Mouse (Mus musculus): ENCODE measurements at regions not wholly inside any gene's neighbourhood (a gene's known extent, or its start where the extent isn't known, plus 50 kb on each side); places are given as distances from the start of the nearest gene placed in this dataset.

DNA sequence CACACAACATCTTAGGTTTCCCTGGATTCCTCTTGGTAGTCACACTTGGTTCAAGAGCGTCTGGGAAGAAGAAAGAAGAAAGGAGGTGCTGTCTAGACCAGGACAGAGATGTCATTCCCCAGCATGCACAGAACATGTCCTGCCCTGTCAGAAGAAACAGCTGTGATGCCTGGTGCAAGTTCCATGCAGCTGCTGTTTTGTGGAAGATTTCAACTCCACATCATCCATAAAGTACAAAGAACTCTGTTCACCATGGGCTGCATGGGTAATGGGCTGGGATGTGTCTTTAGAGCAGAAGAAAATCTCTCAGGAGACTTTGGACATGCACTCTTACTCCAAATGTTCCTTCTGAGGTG is 262.8 kb downstream of the Gm11361 start:
- DNase-seq (ENCODE audit: low spot score): no peak

DNA sequence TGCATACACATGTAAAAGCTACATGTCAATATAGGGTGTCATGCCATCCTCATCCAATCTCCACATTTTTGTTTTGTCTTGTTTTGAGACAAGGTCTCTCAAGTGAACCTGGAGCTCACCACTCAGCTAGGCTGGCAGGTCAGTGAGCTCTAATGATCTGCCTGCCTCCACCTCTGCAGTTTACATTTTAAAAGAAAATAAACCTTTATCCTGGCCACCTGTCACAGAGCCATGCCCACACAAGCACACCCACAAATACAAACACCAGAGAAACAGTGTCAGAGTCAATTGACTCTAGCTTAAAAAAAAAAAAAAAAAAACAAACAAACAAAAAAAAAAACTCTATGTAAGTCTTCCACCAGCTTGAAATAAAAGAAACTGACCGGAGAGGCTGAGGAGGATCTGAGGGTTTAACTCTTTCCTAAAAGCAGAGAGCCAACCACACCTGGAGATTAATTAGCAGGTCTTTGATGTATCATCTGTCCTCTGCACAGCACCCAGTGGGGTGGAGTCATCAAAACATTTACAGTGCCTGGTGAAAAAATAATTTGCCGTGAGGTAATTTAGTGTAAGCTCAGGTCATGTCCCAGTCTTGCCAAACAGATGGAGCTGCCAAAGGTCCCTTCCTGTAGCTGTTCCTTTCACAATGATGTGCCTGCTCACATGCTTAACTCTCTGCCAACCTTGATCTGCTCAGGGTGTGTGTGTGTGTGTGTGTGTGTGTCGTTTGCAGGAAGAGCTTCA is 262.2 kb downstream of the Gm11361 start:
- no peak for DNase-seq (ENCODE audit: low spot score)

DNA sequence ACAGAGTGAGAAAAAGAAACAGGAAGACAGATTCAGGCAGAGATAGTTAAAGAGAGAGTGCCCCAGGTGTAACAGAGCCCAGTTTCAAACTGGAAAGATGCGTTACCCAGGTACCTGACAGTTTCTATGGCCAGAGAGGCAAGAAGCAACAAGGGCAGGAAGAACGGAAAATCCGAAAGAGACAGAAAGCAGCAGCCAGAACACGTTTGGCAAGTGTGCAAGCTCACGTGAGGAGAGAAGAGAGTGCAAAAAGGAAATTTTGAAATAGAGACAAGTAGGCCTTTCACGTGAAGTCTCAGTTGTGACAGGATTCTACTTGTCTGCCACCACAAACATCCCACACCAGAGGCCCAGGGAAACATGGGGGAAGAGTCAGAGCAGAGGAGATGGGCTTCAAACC is 259.8 kb downstream of the Gm11361 start:
- no peak for DNase-seq (ENCODE audit: low spot score)

DNA sequence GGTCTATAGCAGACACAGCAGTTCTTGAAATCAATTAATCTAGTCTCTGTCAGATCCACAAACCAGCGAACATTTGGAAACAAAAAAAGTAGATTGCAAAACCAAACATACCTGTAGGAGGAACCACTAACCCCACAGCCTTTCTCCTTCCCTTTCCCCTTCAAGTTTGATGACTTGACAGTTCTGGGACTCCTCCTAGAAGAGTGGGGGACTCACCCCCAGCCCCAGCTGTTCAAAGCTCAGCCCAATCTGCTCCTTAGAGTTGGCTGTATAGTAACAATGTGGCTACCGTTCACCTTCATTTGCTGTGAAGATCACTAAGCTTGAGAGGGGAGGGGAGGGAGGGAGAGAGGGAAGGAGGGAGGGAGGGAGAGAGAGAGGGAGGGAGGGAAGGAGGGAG is 259.3 kb downstream of the Gm11361 start:
- DNase-seq (ENCODE audit: low spot score): no peak

DNA sequence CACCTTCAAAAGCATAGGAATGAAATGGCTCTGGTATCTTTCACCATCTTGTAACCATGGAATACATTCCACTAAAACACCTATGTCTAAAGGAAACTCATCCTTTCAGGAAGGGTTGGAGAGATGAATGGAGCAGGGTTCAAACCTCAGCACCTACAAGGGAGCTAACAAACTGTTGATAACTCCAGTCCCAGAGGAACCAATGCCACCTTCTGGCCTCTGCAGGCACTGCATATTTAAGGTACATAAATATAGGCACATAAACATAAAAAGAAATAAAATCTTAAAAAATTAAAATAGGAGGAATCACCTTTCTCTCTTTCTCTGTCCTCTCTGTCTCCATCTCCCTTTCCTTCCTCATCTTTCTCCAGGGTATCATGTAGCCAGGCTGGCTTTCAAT is 256.9 kb downstream of the Gm11361 start:
- DNase-seq (ENCODE audit: low spot score): no peak

DNA sequence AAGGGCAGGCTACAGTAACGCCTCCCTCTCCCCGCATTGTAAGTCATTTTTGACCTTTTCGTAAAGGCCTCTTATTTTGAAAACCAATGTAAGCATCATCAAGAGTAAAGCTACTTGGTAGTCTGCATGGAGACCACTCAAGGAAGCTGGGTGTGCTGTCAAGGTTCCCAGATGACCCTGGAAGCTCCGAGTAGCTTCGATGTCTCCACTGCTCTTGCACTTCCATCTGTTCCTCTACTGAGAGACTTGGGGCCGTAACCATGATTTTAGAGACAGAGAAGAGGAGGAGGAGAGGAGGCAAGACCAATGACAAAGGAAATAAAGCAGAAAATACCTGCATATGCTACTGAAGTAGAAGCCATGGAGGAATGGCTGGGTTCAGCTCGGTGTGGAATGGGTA is 256.0 kb downstream of the Gm11361 start:
- DNase-seq (ENCODE audit: low spot score): no peak

DNA sequence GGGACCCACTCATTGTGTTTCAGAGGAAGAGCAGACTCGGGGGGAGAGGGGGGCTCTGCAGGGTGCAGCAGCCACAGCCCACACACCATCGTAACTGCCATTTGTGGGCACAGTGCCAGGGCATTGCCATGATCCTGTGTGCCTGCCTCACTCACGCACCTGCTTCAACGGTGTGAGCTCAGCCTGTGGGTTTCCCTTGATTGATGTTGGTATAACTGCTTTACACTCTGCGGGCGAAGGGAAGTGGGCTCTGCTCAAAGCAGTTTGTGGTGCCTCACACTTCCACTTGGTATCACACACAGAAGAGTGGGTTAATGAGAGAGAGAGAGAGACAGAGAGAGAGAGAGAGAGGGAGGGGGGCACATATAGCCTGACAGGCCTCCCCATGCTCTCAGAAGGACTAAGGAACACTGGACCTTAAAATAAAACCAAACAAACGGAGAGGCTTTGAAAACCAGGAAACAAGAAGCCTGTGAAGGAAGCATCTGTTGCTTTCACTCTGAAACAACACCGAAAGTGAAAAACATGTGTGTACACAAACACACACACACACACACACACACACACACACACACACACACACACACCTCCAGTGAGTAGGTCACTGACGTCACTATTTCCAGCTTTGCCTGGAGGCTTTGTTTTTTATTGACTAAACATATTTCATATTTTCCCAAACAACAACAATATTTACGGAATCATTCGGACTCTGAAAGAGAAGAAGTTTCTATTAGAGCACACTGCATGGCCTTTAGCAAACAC is 255.4 kb downstream of the Gm11361 start:
- peak; percentile 48 for DNase-seq (ENCODE audit: low spot score)

DNA sequence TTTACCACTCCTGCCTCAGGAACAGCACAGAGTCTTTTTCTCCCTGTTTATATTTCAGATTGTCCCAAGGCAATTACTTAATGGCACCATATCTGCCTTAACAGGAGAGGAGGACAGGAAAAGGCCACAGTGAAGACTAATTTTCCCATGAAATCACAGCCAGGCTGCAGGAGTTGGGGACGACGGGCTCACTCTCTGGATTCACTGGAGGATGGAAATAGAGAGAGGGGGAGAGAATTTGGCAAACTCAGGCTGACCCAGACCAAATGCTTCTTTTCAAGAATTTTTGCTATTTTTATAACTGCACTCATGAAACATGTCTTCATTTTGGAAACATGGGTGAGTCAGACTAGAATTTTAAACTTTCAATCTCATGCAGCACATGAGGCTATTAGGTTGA is 250.9 kb downstream of the Gm11361 start:
- no peak for DNase-seq (ENCODE audit: low spot score)

DNA sequence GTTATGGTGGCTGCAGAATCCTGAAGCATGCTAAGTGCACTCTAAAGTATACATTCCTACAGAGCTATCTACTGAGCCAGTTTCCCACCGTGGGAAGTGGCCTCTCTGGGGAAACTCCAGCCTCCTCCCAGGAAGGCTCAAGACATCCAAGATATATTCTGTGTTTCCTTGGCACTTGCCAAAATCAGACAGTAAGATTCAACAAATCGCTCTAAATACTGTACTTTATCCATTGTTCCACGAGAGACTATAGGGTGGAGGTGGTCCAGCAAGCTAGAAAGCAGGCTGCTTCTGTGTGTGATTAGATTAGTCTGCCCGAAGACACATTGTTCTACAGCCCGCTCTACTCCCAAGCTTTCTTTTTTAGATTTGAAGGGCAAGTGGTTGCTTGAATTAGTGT is 250.5 kb downstream of the Gm11361 start:
- no peak for DNase-seq (ENCODE audit: low spot score)

DNA sequence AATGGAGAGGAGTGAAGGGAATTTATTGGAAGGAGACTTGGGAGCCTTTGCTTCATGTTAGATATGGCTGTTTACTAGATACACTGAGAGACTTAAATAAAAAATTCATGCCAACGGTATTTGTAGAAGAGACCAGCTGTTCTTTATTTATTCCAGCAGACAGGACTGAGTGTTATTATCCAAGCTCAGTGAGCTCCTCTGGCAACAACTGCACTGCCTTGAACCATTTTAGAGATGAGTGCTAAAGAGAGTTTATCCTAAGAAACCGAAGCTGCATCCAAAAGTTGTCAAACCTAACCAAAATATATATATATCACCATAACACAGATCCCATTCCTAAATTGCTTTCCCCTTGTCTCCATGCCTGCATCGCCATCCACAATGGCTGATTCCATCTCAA is 247.0 kb downstream of the Gm11361 start:
- no peak for DNase-seq (ENCODE audit: low spot score)

DNA sequence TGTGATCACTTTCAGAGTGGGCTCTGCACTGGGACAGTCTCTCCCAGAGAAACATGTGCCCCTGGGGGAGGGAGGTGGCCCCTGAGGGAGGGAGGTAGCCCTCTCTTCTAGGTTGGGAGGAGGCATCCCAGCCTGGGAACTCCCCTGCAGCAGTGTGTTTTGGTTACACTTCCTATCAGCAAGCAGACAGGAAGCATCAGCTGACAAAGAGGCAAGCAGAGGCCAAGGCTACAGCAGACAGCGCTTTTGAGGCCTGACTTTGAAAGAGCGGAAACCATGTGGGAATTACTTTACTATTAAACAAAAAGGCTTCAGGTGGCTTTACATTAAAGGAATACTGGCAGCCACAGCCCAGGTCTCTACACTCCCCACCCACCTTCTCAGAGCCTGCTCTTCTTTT is 244.8 kb downstream of the Gm11361 start:
- peak; percentile 41 for DNase-seq (ENCODE audit: low spot score)

DNA sequence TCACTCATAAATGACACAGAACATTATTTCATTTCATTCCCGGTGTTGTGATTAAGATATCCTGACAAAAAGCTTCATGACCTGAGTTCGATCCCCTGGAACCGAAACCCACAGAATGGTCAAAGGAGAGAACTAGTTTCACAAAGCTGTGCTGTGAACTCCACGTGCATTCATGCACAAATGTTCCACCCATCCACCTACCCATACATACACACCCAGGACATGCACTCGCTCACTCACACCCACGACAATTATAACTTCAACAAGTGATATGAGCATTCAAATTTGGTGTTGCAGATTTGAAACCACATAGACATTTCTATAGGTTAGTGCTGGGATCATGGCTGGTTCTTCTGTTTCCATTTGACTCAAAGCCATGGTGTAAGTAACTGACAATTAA is 243.4 kb downstream of the Gm11361 start:
- no peak for DNase-seq (ENCODE audit: low spot score)

DNA sequence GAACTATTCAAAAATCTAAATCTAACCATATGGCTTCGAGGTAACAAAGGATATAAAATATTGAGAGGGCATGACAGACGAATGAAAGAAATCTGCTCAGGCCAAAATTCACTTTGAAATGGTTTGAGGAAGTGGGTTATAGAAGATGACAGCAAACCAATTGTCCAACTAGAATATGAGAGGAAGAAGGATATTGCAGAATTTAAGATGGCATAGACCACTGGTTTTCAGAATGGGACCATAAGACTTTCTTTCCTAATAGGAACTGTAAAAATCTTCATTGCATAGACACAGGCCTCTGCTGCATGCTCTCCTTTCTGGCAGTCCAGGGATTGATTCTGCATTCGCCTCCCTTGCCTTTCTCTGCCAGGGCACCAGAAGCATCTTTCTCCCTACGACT is 240.2 kb downstream of the Gm11361 start:
- no peak for DNase-seq (ENCODE audit: low spot score)

DNA sequence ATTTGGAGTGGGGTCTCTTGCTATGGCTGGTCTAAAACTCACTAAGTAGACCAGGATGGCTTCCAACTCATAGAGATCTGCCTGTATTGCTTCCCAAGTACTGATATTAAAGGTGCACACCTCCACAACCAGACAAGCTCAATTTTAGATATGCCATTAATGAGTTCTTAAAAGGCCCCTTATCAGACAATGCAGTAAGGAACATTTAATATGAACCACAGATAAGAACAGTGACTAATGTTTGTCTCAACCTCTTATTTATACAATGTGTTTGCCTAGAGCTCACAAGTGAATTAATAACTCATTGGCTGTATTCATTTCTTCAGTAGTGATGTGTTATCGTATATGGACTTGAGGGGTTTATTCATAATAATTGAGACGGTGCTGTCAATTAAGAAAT is 234.7 kb downstream of the Gm11361 start:
- no peak for DNase-seq (ENCODE audit: low spot score)

DNA sequence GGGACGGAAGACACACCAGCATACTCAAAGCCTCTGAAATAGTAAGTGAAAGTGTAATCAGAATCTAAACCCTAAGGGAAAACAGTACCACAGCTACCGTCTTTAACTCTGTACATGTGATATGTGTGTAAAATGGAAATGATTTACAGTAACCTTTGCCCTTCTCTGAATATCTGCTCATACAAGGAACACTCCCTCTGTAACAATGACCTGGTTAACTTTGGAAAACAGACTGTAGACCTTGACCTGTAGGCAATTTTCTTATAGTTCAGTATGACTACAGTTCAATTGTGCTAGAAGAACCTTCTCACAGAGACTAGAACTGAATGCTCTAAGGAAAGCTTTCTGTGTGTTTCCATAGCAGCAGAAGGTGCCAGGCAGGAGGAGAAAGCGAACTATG is 226.4 kb downstream of the Gm11361 start:
- DNase-seq (ENCODE audit: low spot score): no peak

DNA sequence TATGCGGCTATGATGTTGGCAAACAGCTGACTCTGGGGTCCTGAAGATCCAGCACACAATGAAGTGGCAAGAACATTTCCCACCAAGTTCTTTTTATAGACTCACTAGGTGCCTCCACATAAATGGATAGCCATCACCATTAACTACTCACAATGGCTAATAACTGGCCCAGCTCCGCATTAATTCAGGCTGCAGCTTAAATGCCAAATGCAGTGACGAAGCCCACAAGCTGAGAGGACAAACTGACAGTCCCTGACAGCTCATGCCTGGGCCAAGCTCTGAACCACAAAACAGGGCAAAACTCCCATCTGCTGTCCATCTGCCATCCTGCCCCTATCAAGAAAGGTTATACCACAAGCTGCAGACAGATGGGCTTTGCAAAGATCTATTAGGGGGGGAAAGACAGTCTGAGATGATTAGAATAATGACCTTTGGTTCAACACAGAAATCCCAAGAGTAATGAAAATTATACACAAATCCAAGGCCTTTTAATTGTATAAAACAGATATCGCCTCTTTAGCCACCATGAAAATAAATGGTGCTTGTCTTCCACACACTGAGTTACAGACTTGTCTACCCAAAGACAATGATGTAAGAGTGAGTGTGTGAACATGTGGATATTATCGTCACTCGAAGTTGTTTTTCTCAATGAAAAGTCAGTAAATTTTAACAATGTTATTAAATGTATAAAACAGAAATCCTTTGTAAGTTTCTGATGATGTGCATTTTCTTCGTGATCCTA is 224.1 kb downstream of the Gm11361 start:
- DNase-seq (ENCODE audit: low spot score): no peak

DNA sequence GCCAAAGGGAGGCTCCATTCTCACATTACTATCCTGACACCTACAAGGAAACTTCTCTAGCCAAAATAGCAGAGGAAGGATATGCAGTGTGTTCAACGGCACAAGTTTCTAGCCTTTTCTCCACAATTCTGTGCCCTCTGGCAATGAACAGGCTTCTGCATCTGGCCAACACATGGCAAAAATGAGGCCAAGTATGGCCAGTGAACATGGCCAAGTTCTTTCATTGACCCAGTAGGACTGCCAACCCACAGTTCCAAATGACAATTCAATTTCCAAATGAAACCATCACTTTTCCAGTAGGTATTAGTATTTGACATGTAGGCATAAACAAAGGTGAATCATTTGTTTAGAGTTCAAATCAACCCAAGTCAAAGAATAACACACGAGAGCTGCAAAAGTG is 208.8 kb downstream of the Gm11361 start:
- no peak for DNase-seq (ENCODE audit: low spot score)

DNA sequence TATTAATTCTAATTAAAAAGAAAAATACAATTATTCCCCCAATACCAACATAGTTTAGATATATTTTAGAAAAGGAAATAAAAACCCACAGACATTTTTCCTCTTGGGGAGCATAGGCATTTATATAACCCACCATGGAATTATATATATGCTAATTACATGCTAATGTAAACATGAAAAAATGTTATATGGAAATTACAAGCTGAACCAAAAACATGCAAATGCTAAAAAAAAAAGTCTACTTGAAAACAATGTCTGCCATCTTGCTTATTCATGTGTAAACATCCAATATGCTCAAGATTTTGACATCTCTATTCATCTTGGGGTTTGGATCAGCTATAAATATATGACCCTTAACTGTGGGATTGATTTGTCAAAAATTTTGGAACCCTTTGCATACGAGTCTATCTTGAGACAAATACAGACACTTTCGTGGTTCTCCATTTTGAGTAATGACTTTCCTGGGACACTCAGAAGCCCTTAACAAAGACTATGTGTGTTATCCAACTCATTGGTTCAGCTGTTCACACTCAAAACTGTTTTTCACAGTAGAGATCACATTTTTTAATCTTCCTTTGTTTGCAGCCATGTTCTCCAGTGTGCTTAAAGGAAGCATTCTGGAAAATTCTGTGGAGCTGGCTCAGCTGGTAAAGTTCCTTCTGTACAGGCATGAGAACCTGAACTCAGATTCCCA is 208.0 kb downstream of the Gm11361 start:
- DNase-seq (ENCODE audit: low spot score): no peak

DNA sequence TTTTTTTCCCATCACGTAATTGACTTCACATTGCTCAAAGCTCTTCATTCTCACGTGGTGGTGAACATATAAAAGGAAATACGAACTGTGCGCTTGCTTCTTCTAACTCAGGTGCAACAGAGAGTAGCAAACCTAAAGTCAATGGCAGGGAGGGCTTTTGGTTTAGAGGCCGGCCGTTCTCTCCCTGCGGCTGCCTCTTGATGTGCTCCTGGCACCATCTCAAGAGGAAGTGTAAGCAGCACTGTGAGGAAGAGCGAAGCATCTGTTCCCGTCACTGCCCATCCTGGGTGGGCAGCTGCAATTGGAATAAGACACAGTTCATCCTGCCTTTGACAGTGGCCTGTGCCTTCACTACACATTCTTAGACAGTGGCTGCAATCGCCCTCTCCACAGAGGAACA is 204.0 kb downstream of the Gm11361 start:
- no peak for DNase-seq (ENCODE audit: low spot score)

DNA sequence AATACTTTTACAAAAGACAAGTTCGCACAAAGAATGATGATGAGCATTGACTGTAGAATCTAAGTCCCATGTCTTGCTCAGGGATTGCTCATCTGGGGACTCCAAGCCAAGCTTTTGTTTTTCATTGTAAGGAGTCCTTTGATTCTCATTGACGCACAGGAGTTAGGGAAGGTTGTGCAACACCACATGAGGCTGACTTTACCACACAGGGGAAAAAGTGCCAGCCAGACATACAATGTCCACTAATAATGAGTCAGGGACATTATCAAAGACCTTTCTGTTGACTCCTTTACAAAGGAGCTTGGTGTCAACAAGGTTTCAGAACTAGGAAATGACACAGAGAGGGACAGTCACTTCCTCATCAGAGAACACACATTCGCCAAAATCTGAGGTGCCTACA is 200.1 kb downstream of the Gm11361 start:
- no peak for DNase-seq (ENCODE audit: low spot score)

DNA sequence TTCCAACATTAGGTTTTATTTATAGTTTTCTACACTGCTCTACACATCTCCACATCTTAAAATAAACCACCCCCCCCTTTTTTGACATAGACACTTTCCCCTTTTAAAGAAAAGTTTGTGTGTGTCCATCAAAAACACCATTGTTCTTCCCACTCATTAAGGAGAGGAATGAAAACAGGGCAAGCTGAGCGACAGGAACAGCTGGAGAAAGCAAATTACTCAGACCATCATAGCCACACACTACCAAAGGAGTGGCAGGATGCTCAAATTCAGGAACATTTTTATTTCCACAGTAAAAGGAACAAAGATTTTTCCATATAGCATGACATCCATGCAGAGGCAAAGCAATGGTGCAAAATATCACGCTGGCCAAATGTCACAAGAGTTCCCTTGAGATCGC is 198.6 kb downstream of the Gm11361 start:
- DNase-seq (ENCODE audit: low spot score): no peak

DNA sequence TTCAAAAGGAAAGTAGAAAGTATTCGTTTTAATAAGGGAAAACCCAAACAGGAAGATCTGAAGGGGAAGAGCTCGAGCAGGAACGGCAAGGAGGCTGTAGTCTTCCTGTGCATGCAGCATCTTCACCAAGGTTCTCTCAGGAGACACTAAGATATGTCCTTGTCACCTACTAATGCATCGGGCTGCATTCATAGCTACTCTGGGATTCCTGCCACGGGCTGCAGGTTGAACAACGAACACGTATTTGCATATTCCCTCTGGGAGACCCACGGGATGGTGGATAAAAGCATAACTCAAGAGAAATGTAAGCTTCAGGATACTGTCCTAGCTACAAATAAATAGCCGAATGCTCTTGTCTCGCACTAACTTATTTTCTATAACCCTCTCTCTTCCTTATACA is 197.7 kb downstream of the Gm11361 start:
- DNase-seq (ENCODE audit: low spot score): no peak
